Mouse (Mus musculus) midbrain, embryonic 16.5 days (tissue): ENCODE results near the gene Tnfrsf11a. TPM values are rescaled to one million over a fixed set of nuclear protein-coding genes. Genes with fewer than 3 reads are reported as not detected.
"Not testable (repeated sequence)": the region's sequence is repeated elsewhere in the genome, so short reads cannot be mapped to it uniquely, and the experiment has no call there.

Experiments used
- ATAC-seq: fragments of 200-750 bp; cut with Nextera tagmentation; 2 replicates; pipeline ENCODE4 v1.8.0; 2017; ENCODE audit warnings: moderate TSS enrichment
- H3K27ac ChIP-seq: fragments of 300-500 bp; sonication (generic); 2 replicates; pipeline ENCODE4 v1.5.1; 2014; ENCODE audit warnings: mild to moderate bottlenecking, low read length, mixed read lengths
- H3K27me3 ChIP-seq: fragments of 300-500 bp; sonication (generic); 2 replicates; pipeline ENCODE4 v1.6.1; 2014; ENCODE audit warnings: low read depth, low read length, mixed read lengths; ENCODE audit not compliant: control insufficient read depth, insufficient read depth
- H3K36me3 ChIP-seq: fragments of 300-500 bp; sonication (generic); 2 replicates; pipeline ENCODE4 v1.6.1; 2014; ENCODE audit warnings: mild to moderate bottlenecking, low read length, moderate library complexity, mixed read lengths; ENCODE audit not compliant: control insufficient read depth, insufficient read depth
- H3K4me1 ChIP-seq: fragments of 300-500 bp; sonication (generic); 2 replicates; pipeline ENCODE4 v1.6.1; 2014; ENCODE audit warnings: mild to moderate bottlenecking, low read length, mixed read lengths; ENCODE audit not compliant: control insufficient read depth, insufficient read depth
- H3K4me2 ChIP-seq: fragments of 300-500 bp; sonication (generic); 2 replicates; pipeline ENCODE4 v1.6.1; 2014; ENCODE audit warnings: mild to moderate bottlenecking, low read length, mixed read lengths
- H3K4me3 ChIP-seq: fragments of 300-500 bp; sonication (generic); 2 replicates; pipeline ENCODE4 v1.5.1; 2014; ENCODE audit warnings: low read depth, mild to moderate bottlenecking, low read length, moderate library complexity, mixed read lengths
- H3K9ac ChIP-seq: fragments of 300-500 bp; sonication (generic); 2 replicates; pipeline ENCODE4 v1.6.1; 2014; ENCODE audit warnings: low read depth, low read length, mixed read lengths
- H3K9me3 ChIP-seq: fragments of 300-500 bp; sonication (generic); replicated peaks from 2 replicates; pipeline ENCODE4 v1.6.1; 2014; ENCODE audit warnings: mild to moderate bottlenecking, low read length, mixed read lengths; ENCODE audit not compliant: control insufficient read depth, poor library complexity, severe bottlenecking
- WGBS: fragments of 180-500 bp; shearing (Covaris S2); extraction: QIAGEN DNeasy Blood & Tissue Kit; methylation state at CpG from one replicate; pipeline ENCODE4 v1.1.7; 2014; 5-methylcytosine and 5-hydroxymethylcytosine counted together
- polyA plus RNA-seq: library from polyadenylated mRNA; unstranded; fragments of >200 nt; fragmentation: Nextera tagmentation; extraction: Ambion mirVana; gene quantifications from 2 replicates; pipeline ENCODE4 v1.2.1, GENCODE M21; 2015

The Tnfrsf11a gene
- polyA plus RNA-seq, 1 experiment from 2014 or later, result 0.43 TPM

- H3K4me2 ChIP-seq, result no peak overlapping the region
- WGBS, result 86% methylated on average over 4 of the region's 4 CpGs
- no peaks in the 10 kb centered on the region for H3K27me3 ChIP-seq
- peaks cover 21% of the 10 kb centered on the region for H3K36me3 ChIP-seq
- no peaks in the 10 kb centered on the region for H3K9me3 ChIP-seq
- no peak for ATAC-seq
- no peak overlapping the region for H3K4me3 ChIP-seq
- H3K4me1 ChIP-seq, result no peaks in the 10 kb centered on the region
- no peak overlapping the region for H3K9ac ChIP-seq
- no peak overlapping the region for H3K27ac ChIP-seq
These were observed 28.3 kb upstream of the Tnfrsf11a start for GRCm38 (mm10) chr1:105752196-105752595.

GRCm38 (mm10) chr1:105752944-105753343, 27.6 kb upstream of the Tnfrsf11a start:
- no peak for ATAC-seq
- H3K27me3 ChIP-seq, result no peaks in the 10 kb centered on the region
- H3K4me3 ChIP-seq, result no peak overlapping the region
- no peaks in the 10 kb centered on the region for H3K9me3 ChIP-seq
- no peak overlapping the region for H3K4me2 ChIP-seq
- WGBS, result 91% methylated on average over 1 of the region's 1 CpGs
- peaks cover 17% of the 10 kb centered on the region for H3K36me3 ChIP-seq
- H3K4me1 ChIP-seq, result no peaks in the 10 kb centered on the region
- no peak overlapping the region for H3K9ac ChIP-seq
- H3K27ac ChIP-seq, result no peak overlapping the region

GRCm38 (mm10) chr1:105758798-105759197, 21.7 kb upstream of the Tnfrsf11a start:
- H3K4me1 ChIP-seq, result no peaks in the 10 kb centered on the region
- ATAC-seq, result peak; percentile 11; the same call in 1 of the 2 replicates
- WGBS, result 95% methylated on average over 4 of the region's 4 CpGs

GRCm38 (mm10) chr1:105759422-105760165, 20.9 kb upstream of the Tnfrsf11a start:
- no peaks in the 10 kb centered on the region for H3K36me3 ChIP-seq
- H3K27me3 ChIP-seq, result no peaks in the 10 kb centered on the region
- no peak overlapping the region for H3K27ac ChIP-seq
- no peaks in the 10 kb centered on the region for H3K9me3 ChIP-seq
- H3K4me1 ChIP-seq, result no peaks in the 10 kb centered on the region
- H3K4me2 ChIP-seq, result no peak overlapping the region
- no peak overlapping the region for H3K4me3 ChIP-seq
- WGBS, result 92% methylated on average over 3 of the region's 3 CpGs
- H3K9ac ChIP-seq, result no peak overlapping the region
- ATAC-seq, result no peak

More at GRCm38 (mm10) chr1:105758798-105759197, 21.7 kb upstream of the Tnfrsf11a start:
- no peaks in the 10 kb centered on the region for H3K27me3 ChIP-seq
- no peak overlapping the region for H3K4me3 ChIP-seq
- no peak overlapping the region for H3K27ac ChIP-seq
- H3K9me3 ChIP-seq, result no peaks in the 10 kb centered on the region
- no peak overlapping the region for H3K9ac ChIP-seq
- H3K36me3 ChIP-seq, result no peaks in the 10 kb centered on the region
- no peak overlapping the region for H3K4me2 ChIP-seq

- no peak for ATAC-seq
- no peaks in the 10 kb centered on the region for H3K27me3 ChIP-seq
- H3K4me2 ChIP-seq, result no peak overlapping the region
- 79% methylated on average over 8 of the region's 8 CpGs for WGBS
- no peaks in the 10 kb centered on the region for H3K9me3 ChIP-seq
- H3K27ac ChIP-seq, result no peak overlapping the region
- no peaks in the 10 kb centered on the region for H3K4me1 ChIP-seq
- H3K4me3 ChIP-seq, result no peak overlapping the region
- no peak overlapping the region for H3K9ac ChIP-seq
- no peaks in the 10 kb centered on the region for H3K36me3 ChIP-seq
These were observed 14.9 kb upstream of the Tnfrsf11a start for GRCm38 (mm10) chr1:105765586-105765985.

- H3K4me3 ChIP-seq, H3K4me1 ChIP-seq, H3K9me3 ChIP-seq, H3K27ac ChIP-seq, H3K9ac ChIP-seq, H3K36me3 ChIP-seq, H3K27me3 ChIP-seq, ATAC-seq, H3K4me2 ChIP-seq: not testable (repeated sequence)
- 88% methylated on average over 9 of the region's 9 CpGs for WGBS
These were observed 14.4 kb upstream of the Tnfrsf11a start for GRCm38 (mm10) chr1:105766099-105766498.

- Histone ChIP-seq H3K36me3 (no peaks in the 10 kb centered on the region), H3K4me1 (no peaks in the 10 kb centered on the region), H3K4me2 (no peak overlapping the region), H3K27me3 (no peaks in the 10 kb centered on the region), H3K9ac (no peak overlapping the region), H3K4me3 (no peak overlapping the region), H3K27ac (no peak overlapping the region), H3K9me3 (no peaks in the 10 kb centered on the region)
- no peak for ATAC-seq
- WGBS, result 86% methylated on average over 2 of the region's 2 CpGs
These were observed 12.1 kb upstream of the Tnfrsf11a start for GRCm38 (mm10) chr1:105768397-105768796.

- Histone ChIP-seq H3K27ac (no peak overlapping the region), H3K4me3 (no peak overlapping the region), H3K36me3 (no peaks in the 10 kb centered on the region), H3K4me1 (no peaks in the 10 kb centered on the region), H3K27me3 (no peaks in the 10 kb centered on the region), H3K9ac (no peak overlapping the region), H3K9me3 (no peaks in the 10 kb centered on the region), H3K4me2 (no peak overlapping the region)
- no peak for ATAC-seq
- WGBS, result 85% methylated on average over 2 of the region's 2 CpGs
These were observed 9.8 kb upstream of the Tnfrsf11a start for GRCm38 (mm10) chr1:105770685-105771084.

GRCm38 (mm10) chr1:105776426-105776825, 4.1 kb upstream of the Tnfrsf11a start:
- Histone ChIP-seq H3K36me3 (no peaks in the 10 kb centered on the region), H3K9me3 (no peaks in the 10 kb centered on the region), H3K9ac (no peak overlapping the region), H3K27ac (no peak overlapping the region), H3K27me3 (peaks cover 5% of the 10 kb centered on the region), H3K4me2 (no peak overlapping the region), H3K4me1 (peaks cover 9% of the 10 kb centered on the region), H3K4me3 (no peak overlapping the region)
- ATAC-seq, result no peak
- 93% methylated on average over 4 of the region's 4 CpGs for WGBS
